Mouse (Mus musculus): ENCODE data around the gene Syna.

The Syna gene

GRCm38 (mm10) chr5:134560071-134560449 lies at the start of gene Syna:
TSS of gene Syna (minus strand) at chr5:134560171.
- DNase-seq (ENCODE audit: low read depth, low spot score) = no peak

DNA sequence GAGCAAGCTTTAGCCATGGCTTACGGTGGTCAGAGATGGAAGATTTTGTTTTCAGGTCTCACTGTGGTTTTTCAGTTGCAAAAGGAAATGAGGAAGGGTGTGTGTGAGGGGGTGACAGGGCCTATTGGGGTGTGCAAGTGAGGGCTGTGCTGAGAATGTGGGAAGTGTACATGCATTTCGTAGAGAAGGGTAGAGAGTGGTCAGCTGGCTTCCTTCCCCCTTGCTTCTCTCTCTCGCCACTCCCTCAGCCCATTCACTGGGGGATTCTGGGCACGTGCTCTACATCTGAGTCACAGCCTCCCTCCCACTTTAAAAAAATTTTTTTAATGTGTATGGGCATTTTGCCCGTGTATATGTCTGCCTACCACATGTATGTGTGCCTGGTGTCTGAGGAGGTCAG lies 47.1 kb upstream of the Syna start:
- no peak for DNase-seq (ENCODE audit: low read depth, low spot score)

DNA sequence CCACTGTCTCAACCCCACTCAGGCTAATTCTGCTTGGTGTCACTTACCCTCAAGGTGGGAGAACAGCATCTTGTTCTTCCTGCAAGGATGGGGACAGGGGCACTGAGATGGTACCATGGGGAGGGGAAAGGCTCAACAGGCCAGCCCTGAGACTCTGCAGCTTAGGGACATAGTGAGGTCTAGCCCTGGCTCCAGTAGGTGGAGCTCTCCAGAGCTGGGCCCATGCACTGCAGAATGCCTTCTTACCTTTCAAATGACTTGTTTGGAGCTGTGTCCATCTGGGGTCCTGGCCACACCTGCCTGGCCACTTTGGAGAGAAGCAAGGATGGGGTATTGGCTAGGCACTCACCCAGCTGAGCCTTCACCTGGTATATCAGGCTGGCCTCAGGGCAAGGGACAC lies 46.3 kb upstream of the Syna start:
- no peak for DNase-seq (ENCODE audit: low read depth, low spot score)

GRCm38 (mm10) chr5:134604376-134604775 lies 44.4 kb upstream of the Syna start:
- DNase-seq (ENCODE audit: low read depth, low spot score) = no peak

DNA sequence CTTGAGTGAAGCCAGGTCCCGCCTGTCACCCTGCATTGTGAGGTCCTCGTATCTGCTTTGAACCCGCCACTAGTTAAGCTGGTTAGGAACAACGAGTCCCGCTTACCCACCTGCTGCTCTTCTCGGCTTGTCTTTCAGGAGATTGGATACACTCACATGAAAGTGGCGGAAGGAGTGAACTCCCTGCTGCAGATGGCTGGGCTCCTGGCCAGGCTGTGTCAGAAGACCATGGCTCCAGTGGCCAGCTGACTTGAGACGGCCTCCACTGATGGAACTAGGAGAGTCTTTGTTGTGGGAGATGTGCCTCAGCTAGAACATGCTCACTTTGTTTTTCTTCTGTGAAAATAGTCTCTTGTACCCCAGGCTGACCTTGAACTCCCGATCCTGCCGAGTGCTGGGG lies 37.7 kb upstream of the Syna start:
- no peak for DNase-seq (ENCODE audit: low read depth, low spot score)

DNA sequence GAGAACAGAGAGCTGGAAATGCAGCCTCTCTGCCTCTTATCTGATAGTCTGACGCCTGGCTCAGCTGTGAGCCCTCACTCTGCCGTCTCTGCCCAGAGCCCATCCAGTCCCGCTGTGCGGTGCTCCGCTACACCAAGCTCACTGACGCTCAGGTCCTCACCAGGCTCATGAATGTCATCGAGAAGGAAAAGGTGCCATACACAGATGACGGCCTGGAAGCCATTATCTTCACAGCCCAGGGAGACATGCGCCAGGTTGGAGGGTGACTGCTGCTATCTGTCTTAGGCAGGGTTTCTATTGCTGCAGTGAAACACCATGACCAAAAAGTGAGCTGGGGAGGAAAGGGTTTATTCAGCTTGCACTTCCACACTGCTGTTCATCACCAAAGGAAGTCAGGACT lies 33.1 kb upstream of the Syna start:
- no peak for DNase-seq (ENCODE audit: low read depth, low spot score)

GRCm38 (mm10) chr5:134592026-134592581 lies 32.1 kb upstream of the Syna start:
- no peak for DNase-seq (ENCODE audit: low read depth, low spot score)

DNA sequence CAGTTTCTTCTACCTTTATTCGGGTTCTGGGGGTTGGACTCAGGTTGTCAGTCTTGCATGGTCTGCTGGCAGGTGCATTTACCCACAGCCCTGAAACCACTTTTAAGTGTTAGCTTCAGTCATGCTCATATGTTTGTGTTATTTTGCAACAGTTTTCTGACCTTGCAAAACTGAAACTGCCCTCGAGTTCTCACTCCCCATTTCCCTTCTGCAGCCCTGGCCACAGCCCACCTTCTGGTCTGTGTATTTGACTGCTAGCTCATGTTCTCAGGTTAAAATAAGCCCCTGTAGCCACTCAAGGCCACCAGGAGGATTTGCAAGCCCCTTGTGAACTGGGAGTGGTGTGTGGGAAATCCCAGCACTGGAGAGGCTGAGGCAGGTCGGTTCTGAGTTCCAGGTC lies 29.9 kb upstream of the Syna start:
- DNase-seq (ENCODE audit: low read depth, low spot score) = no peak

GRCm38 (mm10) chr5:134584798-134585197 lies 24.8 kb upstream of the Syna start:
- DNase-seq (ENCODE audit: low read depth, low spot score) = no peak

- DNase-seq (ENCODE audit: low read depth, low spot score) = no peak
Measured at GRCm38 (mm10) chr5:134583884-134584213, 23.9 kb upstream of the Syna start.

DNA sequence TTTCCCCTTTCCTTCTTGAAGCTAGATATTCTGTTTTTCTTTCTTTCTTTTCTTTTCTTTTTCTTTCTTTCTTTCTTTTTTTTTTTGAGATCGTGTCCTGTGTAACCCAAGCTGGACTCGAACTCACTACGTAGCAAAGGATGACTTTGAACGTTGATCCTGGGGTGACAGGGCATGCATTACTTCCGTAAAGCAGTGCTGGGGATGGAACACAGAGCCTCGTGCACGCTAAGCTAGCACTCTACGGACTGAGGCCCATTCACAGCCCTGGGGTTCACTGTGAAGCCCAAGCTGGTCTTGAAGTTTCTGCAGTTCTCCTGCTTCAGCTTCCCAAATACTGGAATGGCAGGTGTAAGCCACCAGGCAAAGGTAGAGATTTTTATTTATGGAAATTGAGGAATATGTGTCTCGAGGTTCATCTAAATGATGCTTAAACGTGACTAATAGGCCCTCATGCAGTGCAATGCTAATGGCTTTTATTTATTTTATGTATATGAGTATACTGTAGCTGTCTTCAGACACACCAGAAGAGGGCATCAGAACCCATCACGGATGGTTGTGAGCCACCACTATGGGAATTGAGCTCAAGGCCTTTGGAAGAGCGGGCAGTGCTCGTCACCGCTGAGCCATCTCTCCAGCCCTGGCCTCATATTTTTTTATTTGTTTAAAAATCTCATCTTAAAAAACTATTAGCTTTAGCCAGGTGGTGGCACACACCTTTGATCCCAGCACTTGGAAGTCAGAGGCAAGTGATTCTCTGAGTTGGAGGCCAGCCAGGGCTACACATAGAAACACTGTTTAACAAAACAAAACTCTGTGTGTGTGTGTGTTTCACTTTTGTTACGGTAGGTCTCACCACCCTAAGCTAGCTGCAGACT lies 23.3 kb upstream of the Syna start:
- DNase-seq (ENCODE audit: low read depth, low spot score) = no peak

- DNase-seq (ENCODE audit: low read depth, low spot score) = peak; percentile 94
Measured at GRCm38 (mm10) chr5:134582221-134582907, 22.4 kb upstream of the Syna start.

DNA sequence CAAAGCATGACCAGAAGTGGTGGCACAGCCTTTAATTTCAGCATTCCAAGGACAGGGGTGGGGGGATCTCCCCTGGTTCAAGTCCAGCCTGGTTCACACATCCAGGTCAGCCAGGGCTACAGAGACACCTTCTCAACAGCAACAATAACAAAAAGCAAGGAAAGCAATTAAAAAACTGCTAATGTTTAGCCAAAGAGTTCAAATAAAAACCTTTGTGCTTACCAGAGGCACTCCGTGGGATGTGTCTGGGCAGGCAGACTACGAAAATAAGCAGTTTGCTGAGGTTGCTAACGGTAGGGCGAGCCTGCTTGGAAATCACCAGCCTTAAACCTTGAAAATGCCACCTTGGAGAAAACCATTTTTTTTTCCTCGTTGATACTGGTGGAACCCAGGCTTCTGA lies 21.2 kb upstream of the Syna start, which contains the start of gene Rfc2:
Gene Rfc2 (plus strand): TSS at position 221 of the 400 bp plus-strand sequence.
- DNase-seq (ENCODE audit: low read depth, low spot score) = no peak

- no peak for DNase-seq (ENCODE audit: low read depth, low spot score)
Measured at GRCm38 (mm10) chr5:134579135-134579534, 19.2 kb upstream of the Syna start.

- DNase-seq (ENCODE audit: low read depth, low spot score) = no peak
Measured at GRCm38 (mm10) chr5:134577534-134577933, 17.6 kb upstream of the Syna start.

- no peak for DNase-seq (ENCODE audit: low read depth, low spot score)
Measured at GRCm38 (mm10) chr5:134576517-134577220, 16.7 kb upstream of the Syna start.

GRCm38 (mm10) chr5:134575833-134576232 lies 15.9 kb upstream of the Syna start:
- DNase-seq (ENCODE audit: low read depth, low spot score) = no peak

DNA sequence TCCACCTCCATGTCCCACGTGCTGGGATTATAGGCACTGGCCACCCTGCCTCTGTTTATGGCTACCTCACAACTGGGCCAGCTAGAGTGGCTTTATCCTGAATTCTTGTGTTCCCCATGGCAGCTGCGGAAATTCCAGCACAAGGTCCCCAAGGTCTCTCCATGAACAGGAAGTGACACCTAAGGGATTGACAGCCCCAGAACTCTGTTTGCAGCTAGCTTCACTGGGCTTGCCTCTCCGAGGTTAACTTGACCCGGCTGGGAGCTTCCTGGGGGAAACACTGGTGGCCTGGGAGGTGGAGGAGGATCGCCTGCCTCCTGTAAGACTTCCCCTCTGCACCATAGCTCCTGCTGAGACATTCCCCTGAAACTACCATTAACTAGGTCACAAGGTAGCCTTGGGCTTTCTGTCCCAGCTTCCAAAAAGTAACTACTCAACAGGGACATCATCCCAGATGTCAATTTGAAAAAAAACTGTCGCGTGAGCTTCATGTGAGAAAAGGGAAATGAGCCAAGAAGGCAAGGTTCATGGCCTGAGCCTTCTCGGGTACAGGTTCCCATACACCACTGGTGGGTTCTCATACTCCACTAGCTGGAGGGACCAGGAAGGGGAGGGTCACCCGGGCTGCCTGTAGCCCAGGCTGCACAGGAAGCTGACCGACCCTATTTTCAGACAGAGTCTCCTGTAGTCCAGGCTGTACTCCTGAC lies 12.7 kb upstream of the Syna start:
- no peak for DNase-seq (ENCODE audit: low read depth, low spot score)

GRCm38 (mm10) chr5:134571730-134572507 lies 11.9 kb upstream of the Syna start:
- peak; percentile 67 for DNase-seq (ENCODE audit: low read depth, low spot score)

- no peak for DNase-seq (ENCODE audit: low read depth, low spot score)
Measured at GRCm38 (mm10) chr5:134568964-134569491, 9.1 kb upstream of the Syna start.
